Mouse (Mus musculus): Measurements from ENCODE around the gene Sipa1l3.
A peak's percentile ranks its signal among the peaks of the same experiment; 100 is the strongest.

Gene Sipa1l3

DNA sequence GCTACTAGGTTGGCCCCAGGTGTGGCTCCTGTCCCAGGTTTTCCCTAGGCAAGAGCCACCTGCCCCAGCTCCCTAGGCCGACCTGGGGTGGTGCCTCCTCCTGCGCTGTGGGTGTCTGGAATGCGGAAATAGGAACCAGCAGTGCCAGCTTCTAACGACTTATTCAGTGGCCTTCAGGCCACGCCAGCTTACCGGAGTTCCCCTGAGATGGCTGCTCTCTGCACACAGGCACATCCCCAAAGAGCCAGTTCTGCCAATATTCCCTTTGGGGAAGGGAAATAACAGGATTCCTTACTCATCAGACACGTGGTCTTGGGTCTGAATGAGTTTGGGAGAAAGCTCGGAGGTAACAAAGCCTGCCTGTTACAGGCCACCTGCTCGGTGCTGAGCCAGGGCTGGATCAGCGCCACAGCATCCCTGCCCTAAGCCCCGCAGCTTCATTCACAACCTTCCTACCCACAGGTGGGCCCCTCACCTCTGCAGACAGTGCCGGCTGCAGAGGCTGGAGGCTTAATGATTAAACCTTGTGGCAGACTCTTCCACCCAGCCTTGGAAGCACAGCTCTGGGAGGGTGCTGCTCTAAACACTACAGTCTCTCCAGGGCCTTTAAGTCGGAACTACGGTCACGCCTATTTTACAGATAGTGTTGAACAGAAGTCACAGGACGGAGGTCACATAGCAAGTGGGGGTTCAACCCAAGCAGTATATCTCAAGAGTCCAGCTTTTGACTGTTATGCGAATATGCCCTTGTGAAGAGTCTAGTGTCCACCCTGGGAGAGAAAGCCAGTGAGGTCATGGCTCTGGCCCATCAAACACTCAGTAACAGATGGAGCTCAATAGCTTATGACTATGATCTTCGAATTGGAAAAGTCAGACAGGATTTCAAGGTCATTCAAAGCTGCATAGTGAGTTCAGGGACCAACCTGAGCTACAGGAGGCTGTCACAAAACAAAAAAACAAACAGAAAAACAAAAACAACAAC lies 12.8 kb downstream of the Sipa1l3 start:
- no peak for DNase-seq

DNA sequence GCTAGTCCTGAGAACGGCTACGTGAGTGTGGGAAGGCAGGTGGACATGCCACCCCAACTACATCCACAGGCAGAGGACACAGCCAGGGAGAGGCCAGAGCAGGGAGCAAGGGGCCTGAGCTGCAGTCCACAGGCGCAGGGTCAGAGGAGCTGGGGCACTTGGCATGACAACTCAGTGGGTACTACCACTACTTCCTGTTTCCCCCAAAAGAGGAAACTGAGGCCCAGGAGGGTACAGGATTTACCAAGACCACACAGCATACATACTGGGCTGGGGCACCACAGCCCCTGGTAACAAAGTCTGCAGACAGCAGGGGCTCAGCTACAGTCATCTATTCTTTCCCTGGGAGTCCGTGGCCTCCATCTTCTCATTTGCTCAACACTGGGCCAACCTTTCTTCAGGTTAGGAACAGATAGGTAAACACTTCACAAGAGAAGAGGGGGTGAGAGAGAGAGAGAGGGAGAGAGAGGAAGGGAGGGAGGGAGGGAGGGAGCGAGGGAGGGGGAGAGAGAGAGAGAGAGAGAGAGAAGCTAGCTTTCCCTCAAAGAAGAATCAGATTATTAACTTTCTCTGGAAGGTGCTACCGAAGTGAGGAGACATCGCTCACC lies 13.7 kb downstream of the Sipa1l3 start:
- DNase-seq, result no peak

DNA sequence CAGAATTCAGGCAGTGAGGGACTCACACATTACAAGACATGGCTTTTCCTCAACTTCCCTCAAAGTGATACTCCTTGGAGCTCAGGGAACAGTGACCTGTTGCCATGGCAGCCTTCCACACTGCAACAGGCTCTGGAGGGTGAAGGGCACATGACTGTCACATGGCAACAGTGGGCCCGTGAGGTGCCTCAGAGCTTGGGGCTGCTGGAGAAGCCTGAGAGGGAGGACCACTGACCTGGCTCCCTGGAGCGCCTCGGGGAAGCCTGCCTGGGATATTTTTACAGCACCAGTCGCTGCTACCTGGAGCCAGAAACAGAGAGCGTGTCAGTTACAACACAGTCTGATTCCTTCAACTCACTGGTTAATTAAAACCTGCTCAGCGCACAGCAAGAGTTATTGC lies 14.8 kb downstream of the Sipa1l3 start:
- DNase-seq, result no peak

DNA sequence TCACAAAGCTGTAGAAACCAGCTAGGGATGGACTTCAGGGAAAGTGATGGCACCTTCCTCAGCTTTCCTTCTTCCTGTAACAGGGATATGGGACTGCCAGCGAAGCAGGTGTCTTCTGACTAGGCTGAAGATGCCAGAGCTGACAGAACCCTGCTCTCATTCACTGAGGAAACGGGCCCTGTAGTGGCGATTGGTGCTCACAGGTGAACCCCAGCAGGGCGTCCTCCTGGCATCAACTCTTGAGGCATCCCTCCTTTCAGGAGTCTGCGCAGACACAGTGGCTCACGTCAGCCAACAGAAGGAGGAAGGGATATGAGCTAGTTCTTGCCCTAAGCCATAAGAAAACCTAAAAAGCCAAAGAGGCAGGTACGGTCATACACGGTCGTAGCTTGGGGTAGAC lies 17.2 kb downstream of the Sipa1l3 start:
- DNase-seq, result no peak

DNA sequence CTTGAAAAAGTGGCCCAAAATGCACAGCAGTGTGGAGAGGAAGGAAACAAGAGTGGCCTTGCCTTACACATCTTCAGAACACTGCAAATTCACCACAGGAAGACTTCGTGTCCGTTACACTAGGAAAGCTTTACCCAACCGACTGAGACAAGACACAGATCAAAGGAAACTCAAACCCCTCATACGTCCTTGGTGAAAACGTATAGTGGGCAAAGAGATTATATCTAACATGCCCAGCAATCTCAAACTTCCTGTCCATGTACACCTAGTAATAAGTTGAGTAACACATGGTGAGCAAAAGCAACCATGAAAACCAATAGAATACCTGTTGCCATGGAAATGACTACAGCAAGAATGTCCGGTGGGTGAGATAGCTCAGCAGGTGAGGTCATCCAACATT lies 19.4 kb downstream of the Sipa1l3 start:
- DNase-seq, result no peak

DNA sequence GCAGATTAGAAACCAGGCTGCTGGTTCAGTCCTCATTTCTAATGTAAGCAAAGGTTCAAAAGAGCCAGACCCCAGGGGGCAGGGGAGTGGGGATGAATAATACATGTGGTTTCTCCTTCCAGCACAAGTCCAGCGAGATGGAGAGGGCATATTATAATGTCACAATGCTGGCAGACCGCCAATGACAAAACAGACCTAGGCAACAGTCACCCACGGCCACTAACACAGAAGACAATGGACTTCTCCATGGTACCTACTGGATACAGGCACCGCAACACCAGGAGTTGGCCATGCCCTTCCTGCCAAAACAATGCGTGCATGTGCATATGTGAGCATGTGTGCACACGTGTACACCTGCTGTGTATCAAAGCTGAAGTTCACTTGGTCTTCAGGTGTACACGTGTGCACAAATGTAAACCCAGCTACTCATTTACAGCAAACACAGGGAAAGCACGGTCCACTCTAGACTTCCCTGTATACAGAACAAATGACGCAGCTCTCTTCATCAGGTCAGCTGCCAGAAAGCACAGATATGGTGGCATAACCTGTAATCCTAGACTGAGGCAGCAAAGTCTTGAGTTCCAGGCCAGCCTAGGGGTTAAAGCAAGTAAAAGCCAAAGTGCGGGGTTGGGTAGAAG lies 21.4 kb downstream of the Sipa1l3 start:
- DNase-seq, result peak; percentile 60

DNA sequence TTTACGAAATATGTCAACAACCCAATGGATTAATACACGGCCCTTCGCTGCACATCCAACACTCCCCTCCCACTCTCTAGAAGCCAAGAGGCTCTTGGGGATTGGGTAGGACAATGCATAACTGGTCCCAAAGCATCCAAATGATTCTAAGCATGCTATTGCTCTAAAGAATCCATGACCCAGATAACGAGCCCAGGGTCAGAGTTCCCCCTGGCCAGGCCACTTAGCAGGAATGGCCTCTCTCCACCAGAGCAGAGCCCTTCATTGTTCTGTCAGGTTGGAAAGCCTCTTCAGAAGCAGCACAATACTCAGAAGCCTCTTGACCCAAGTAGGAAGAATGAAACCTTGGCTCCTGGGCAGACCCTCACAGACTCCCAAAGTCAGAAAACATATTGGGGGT lies 22.1 kb downstream of the Sipa1l3 start:
- no peak for DNase-seq

DNA sequence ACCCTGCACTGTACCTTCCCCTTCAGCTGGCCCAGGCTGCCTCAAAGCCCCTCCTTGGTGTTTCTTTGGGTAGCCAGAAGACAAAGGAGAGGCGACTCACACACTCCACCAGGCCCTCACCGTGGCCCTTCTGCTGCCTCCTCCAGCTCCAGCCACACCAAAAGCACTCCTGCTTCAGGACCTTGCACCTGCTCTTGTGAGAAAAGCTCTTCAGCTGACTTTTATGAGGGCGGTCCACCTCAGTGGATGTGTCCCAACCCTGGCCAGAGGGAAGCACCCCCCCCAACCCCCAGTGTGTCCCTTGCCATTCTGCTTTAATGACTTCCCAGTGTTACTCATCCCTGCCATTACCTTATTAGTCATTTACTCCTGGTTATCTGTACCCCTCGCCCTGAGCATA lies 22.6 kb downstream of the Sipa1l3 start:
- DNase-seq, result no peak

DNA sequence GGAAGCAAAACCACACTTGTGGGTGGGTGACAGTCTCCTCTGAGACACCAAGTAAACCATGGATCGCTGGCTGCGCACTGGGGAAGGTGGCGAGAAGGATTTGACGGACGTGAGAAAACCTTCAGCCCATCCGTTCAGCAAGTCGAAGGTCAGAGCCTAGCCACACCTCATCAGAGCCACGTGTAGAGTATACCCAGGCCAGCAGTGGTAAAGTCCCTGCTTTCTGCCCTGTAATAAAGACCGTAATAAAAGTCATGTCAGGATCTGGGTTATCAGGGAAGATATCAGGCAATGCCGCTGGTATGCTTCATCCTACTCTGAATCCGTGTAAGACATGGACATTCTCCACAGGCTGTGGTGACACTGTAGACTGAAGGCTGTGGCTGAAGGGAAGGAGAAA lies 23.6 kb downstream of the Sipa1l3 start:
- no peak for DNase-seq

DNA sequence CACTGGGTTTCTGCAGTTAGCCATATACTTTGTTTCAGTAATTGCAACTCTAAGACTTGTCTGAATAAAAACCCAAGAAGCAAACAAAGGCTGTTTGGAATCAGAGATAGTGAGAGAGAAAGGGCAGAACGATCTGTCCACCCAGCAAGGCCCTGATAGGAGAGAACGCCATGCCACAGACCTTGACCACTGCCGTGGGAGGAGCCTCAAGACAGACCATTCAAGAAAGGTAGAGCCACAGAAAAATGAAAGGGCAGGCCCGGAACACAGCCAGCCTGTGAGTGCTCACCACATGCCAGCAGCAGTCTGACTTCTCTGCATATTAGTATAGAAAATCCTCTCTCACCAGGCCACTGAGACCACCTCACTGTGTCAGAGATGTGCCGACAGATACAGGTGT lies 24.4 kb downstream of the Sipa1l3 start:
- no peak for DNase-seq

DNA sequence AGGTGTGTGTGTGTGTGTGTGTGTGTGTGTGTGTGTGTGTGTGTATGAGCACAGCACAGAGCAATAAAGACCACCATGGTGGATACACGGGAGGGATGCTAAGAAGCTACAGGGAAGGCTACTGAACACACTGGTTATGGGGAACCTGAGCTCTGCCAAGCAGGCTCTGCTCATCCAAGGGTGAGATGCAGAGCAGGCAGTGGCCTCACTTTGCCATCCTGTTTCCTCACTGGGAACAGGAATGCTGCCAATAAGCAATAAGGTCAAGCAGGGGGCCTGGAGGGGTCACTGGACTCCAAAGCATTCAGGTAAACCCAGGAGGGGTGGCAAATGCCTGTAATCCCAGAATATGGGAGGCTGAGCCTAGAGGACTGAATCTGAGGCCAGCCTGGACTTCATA lies 25.4 kb downstream of the Sipa1l3 start:
- no peak for DNase-seq

DNA sequence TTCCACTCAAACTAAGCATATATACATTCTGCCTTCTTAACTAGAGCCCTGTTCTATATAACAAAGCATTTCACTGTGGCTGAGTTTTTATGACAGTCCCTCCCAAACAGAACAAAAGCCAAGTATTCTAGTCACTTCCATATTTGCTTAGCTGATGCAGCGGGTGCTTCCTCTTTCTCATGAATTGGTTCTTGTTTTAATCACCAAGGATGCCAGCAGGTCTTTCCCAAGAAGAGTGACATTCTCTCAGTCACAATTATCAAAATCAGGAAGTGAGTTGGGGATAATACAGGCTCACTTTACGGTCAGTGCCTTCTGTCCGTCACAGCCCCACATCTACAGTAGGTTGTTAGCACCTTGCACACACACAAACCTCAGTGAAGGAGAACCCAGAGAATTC lies 26.6 kb downstream of the Sipa1l3 start:
- no peak for DNase-seq

DNA sequence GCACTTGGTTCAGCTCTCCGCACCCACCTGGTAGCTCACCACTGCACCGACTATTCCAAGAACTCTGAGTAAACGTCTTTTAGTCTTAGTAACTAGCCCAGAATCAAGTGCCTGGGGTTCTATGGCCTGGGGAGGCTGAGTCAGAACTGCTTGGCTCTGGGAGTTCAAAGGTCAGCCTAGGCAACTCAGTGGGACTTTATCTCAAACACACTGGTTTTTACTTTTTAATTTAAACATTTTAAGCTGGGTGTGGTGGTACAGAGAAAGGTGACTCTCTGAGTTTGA lies 27.0 kb downstream of the Sipa1l3 start:
- DNase-seq, result no peak

DNA sequence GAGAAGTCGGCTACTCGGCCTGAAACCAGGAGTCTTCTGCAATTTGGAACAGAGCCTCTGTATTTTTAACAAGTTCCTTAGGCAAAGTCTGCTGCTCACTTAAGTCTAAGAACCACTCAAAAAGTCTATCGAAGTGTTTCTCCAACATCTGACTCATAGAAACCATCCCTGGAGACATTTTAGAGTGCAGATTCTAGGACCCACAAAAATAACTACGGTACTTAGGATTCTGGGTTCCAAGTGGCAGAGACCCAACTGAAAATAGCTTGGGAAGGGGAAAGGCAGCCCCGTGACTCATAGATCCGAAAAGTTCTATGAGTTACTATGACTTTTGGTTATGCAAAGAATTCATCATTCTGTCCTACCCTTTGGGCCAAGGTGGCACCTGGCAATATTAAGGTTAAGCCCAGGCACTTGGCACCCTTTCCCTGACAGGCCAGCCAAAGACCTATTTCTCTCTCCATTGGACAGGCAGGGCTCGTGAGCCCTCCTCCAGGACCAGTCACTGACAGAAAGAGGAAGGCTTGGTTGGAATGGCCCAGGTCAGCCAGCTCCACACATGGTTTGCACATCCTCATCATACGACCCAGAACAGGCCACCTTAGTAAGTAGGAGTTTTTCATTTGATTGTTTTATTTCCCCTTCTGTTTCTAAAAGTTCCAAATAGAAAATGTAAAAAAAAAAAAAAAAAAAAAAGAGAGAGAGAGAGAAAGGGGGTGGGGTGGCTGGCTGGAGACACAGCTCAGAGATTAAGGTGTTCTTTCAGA lies 27.6 kb downstream of the Sipa1l3 start:
- no peak for DNase-seq

DNA sequence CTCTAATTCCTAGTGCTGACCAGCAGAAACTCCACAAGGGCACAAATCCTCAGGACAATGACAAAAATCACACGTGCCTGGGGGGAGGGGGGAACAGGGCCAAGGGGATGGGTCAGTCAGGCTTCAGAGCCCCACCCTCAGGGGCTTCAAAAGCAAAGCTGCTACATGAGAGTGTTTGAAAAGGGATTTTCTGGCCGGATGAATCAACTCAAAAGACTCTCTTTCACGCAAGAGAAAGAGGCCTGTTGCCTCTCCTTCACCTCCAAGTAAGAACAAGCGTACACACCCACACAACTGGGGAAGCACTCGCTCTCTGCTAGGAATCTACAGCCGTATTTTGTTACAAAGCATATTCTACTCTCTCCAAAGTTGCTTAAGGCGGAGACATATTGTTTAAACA lies 28.6 kb downstream of the Sipa1l3 start:
- DNase-seq, result peak; percentile 74

DNA sequence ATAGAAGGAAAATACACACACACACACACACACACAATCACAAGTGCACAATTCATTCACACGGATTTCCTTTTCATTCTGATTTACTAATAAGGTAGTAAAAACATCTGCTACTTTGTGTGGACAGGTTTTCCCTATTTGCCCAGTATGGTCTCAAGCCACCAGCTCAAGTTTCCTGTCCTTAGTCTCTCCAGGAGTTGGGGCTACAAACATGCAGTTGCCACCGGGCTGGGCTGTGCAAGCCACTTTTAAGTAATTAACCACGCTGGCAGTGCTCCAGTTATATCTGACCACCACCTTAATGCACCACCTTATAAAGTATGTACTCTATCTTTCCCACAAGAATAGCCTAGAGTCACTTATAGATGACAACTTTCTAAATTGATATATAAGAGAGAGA lies 29.1 kb downstream of the Sipa1l3 start:
- DNase-seq, result no peak

DNA sequence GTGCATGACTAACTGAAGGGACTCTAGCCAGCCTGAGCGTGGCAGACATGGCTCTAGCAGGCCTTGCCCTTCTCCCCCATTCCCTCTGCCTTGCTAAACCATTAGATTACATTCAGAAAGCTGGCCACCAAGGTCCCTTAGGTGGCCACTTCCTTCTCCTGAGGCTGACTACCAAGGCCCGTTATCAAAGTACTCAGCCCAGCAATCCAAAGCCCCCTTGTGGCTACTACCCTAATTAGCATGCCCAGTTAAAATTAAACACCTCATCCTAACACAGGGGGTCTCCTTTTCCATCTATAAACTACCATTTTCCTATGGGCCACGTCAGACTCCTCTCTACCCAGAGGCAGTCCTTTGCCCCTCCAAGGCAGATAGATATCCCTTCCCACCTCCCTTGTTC lies 31.7 kb downstream of the Sipa1l3 start:
- DNase-seq, result no peak

DNA sequence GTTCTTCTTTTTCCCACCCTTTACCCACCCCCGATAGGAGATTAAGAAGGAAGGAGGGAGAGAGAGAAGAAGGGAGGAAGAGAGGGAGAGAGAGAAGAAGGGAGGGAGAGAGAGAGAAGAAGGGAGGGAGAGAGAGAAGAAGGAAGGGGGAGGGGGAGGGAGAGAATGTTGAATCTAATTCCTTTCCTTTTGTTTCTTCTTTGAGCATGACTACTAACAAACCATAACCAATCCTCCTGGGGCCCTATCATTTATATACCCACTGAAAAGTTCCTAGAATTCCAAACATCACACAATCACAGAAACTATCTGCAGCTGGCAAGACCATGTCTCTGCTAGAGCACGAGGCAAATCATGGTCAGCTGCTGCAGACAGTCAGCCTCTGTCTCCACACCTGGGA lies 32.7 kb downstream of the Sipa1l3 start:
- no peak for DNase-seq

DNA sequence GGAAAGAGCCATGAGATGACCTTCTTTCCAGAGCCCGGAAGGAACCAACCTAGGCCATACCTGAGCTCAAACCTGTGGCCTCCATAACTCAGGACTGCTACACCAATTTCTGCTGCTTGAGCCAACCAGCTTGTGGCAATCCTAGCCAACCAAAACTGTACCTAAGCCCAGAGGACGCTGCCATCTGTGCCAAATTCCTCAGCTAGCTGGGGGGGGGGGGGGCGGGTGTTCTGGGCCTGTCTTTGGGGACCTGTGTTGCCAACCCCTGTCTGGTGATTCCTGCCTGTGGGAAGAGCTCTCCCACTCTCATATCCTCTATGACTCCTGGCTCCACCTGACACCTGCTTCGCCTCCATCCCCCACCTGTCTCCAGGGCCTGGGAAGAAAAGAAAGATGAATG lies 34.9 kb downstream of the Sipa1l3 start:
- DNase-seq, result no peak

DNA sequence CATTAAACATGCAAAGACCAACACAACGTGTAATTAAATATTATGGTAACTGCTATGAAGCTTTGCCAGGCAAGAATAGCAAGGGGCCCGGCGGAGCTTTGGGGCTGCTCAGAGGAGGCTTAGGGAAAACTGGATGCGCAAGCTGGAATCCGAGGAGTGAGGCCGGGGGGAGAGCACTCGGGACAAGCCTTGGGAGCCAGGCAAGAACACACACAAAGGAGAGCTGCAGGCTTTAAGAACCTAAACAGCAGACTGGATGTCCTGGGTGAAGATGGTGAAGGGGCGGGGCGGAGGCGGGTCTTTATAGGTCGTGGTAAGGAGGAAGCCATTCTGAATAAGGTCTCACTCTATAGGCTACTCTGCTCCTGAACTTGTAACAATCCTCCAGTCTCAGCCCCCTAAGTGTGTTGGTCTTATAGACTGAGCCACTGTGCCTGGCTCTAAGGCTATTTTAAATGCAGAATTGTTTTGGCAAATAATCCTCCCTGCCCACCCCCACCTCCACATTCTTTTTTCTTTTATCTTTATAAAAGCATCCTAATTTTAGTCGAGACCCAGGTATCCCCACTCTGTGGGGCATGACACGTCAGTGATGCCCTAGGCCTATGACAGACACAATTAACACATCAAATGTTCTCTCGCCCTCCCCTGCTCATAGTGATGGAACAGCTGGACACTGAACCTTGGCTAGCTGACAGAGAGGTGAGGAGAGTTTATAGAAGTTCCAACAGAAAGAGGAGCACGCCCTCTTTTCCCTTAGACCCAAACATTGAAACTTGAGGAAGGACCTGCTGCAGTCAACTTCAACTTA lies 36.9 kb downstream of the Sipa1l3 start:
- peak; percentile 42 for DNase-seq

DNA sequence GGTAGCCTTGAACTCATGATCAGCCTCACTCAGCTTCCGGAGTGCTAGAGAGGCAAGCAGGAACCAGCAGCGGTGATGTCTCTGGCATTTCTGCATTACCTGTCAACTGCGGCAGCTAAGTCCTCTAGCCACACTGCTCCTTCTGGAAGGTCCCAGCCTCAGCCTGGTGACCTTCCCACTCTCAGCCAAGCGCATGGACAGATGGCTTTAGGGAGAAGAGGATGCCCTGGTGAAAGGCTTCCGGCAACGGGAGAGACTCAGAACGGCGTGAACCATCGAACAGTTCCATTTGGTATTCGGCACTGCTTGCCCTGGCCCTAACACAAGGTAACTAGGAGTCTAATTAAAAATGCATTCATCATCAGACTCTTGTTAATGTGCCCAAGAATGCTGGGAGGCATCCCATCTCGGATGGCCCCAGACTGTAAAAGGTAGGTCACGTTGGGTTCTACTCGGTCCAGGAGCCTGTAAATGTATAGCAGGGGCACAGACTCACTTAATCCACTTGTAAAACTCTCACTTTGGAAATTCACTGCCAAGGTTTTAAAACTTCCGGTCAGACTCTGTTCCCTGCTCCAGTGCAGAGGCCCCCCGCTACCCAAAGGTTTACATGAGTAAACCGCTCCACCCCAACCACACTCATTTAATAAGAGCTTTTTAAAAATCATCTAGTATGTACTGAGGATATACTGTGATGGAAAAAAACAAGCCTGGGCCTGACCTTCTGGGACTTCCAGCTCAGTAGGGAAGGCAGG lies 37.7 kb downstream of the Sipa1l3 start:
- DNase-seq, result no peak

DNA sequence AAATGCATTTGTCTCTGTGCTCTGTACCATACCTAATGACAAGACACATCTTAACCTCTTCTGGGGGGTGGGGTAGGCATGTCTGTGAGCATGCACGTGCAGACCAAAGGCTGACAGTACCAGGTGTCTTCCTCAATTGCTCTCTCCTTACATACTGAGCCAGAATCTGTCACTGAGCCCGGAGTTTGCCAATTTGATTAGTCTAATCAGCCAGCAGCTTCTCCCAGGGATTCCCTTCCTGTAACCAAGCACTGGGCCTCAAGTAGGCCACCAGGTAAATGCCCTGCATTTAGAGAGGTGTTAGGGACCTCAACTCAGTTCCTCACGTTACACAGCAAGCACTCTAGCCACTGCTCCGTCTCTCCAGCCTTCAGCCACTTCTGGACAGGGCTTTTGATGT lies 38.3 kb downstream of the Sipa1l3 start:
- no peak for DNase-seq

Data from embryo, embryonic 11 days (tissue).